Mouse (Mus musculus) kidney, embryonic 14.5 days (tissue): ENCODE results near the gene Spsb1. TPM values are rescaled to one million over a fixed set of nuclear protein-coding genes. Genes with fewer than 3 reads are reported as not detected.

Source experiments
- ATAC-seq: fragments of 200-750 bp; cut with Nextera tagmentation; 2 replicates; pipeline ENCODE4 v1.8.0; 2017; ENCODE audit warnings: moderate number of reproducible peaks, mild to moderate bottlenecking, moderate TSS enrichment, moderate library complexity; ENCODE audit not compliant: low FRiP score, low TSS enrichment
- H3K27ac ChIP-seq: fragments of 300-500 bp; sonication (generic); 2 replicates; pipeline ENCODE4 v1.5.1; 2014; ENCODE audit warnings: low read depth, mild to moderate bottlenecking, low read length, moderate library complexity, mixed read lengths
- H3K27me3 ChIP-seq: fragments of 300-500 bp; sonication (generic); 2 replicates; pipeline ENCODE4 v1.6.1; 2014; ENCODE audit warnings: mild to moderate bottlenecking, low read length; ENCODE audit not compliant: control insufficient read depth, insufficient read depth
- H3K36me3 ChIP-seq: fragments of 300-500 bp; sonication (generic); 2 replicates; pipeline ENCODE4 v1.6.1; 2014; ENCODE audit warnings: low read length, mixed read lengths; ENCODE audit not compliant: control insufficient read depth, insufficient read depth
- H3K4me1 ChIP-seq: fragments of 300-500 bp; sonication (generic); 2 replicates; pipeline ENCODE4 v1.6.1; 2014; ENCODE audit warnings: low read length, mixed read lengths; ENCODE audit not compliant: control insufficient read depth, insufficient read depth
- H3K4me2 ChIP-seq: fragments of 300-500 bp; sonication (generic); replicated peaks from 2 replicates; pipeline ENCODE4 v1.6.1; 2014; ENCODE audit warnings: low read depth, mild to moderate bottlenecking, low read length
- H3K4me3 ChIP-seq: fragments of 300-500 bp; sonication (generic); 2 replicates; pipeline ENCODE4 v1.5.1; 2014; ENCODE audit warnings: mild to moderate bottlenecking, low read length
- H3K9ac ChIP-seq: fragments of 300-500 bp; sonication (generic); 2 replicates; pipeline ENCODE4 v1.6.1; 2014; ENCODE audit warnings: low read depth, mild to moderate bottlenecking, low read length, moderate library complexity
- H3K9me3 ChIP-seq: fragments of 300-500 bp; sonication (generic); 2 replicates; pipeline ENCODE4 v1.6.1; 2016; ENCODE audit warnings: low read length; ENCODE audit not compliant: control insufficient read depth
- WGBS: fragments of 180-500 bp; shearing (Covaris S2); extraction: QIAGEN DNeasy Blood & Tissue Kit; methylation state at CpG from one replicate; pipeline ENCODE4 v1.1.7; 2014; 5-methylcytosine and 5-hydroxymethylcytosine counted together
- polyA plus RNA-seq: library from polyadenylated mRNA; unstranded; fragments of >200 nt; fragmentation: Nextera tagmentation; extraction: Ambion mirVana; gene quantifications from 2 replicates; pipeline ENCODE4 v1.2.1, GENCODE M21; 2014

Spsb1 gene
- polyA plus RNA-seq, 1 experiment from 2014 or later: 9.6 TPM

- Histone ChIP-seq H3K4me3 (no peak overlapping the region), H3K4me2 (no peak overlapping the region), H3K27me3 (no peaks in the 10 kb centered on the region), H3K9ac (no peak overlapping the region), H3K4me1 (peaks cover 26% of the 10 kb centered on the region), H3K36me3 (no peaks in the 10 kb centered on the region), H3K27ac (no peak overlapping the region), H3K9me3 (no peaks in the 10 kb centered on the region)
- 83% methylated on average over 13 of the region's 13 CpGs for WGBS
- no peak for ATAC-seq
Observed at GRCm38 (mm10) chr4:149951201-149951600, 3.6 kb downstream of the Spsb1 start.

DNA sequence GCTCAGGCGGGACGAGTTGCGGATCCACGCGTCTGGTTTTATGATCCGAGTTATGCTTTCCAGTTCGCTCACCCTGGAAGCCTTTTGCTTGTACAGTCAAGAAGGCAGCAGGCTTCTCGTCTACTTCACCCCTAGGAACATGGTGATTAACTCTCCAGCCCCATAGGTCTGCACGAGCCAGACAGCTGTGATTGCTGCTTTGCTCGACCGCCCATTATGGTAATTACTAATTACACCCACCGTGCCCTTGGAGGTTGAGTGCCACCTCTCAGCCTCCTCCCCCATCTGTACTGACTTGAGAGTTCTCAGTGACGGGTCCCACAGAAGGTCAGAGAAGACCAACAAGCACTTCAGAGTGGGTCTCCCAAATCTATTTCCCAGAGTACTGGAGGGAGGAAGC lies 5.2 kb downstream of the Spsb1 start:
- WGBS: 43% methylated on average over 13 of the region's 13 CpGs
- ATAC-seq: peak; percentile 69
- H3K9me3 ChIP-seq: no peaks in the 10 kb centered on the region
- H3K4me1 ChIP-seq: peaks cover 32% of the 10 kb centered on the region
- H3K27me3 ChIP-seq: no peaks in the 10 kb centered on the region
- no peak overlapping the region for H3K9ac ChIP-seq
- no peak overlapping the region for H3K4me3 ChIP-seq
- no peaks in the 10 kb centered on the region for H3K36me3 ChIP-seq
- no peak overlapping the region for H3K27ac ChIP-seq
- H3K4me2 ChIP-seq: no peak overlapping the region

GRCm38 (mm10) chr4:149948119-149948518 lies 6.7 kb downstream of the Spsb1 start:
- H3K4me3 ChIP-seq: no peak overlapping the region
- no peaks in the 10 kb centered on the region for H3K36me3 ChIP-seq
- no peaks in the 10 kb centered on the region for H3K27me3 ChIP-seq
- no peak for ATAC-seq
- no peak overlapping the region for H3K9ac ChIP-seq
- H3K4me2 ChIP-seq: no peak overlapping the region
- H3K27ac ChIP-seq: no peak overlapping the region
- WGBS: 89% methylated on average over 5 of the region's 5 CpGs
- peaks cover 43% of the 10 kb centered on the region for H3K4me1 ChIP-seq
- no peaks in the 10 kb centered on the region for H3K9me3 ChIP-seq

GRCm38 (mm10) chr4:149947396-149947795 lies 7.4 kb downstream of the Spsb1 start:
- Histone ChIP-seq H3K4me2 (no peak overlapping the region), H3K4me1 (peaks cover 48% of the 10 kb centered on the region), H3K9ac (no peak overlapping the region), H3K9me3 (no peaks in the 10 kb centered on the region), H3K27ac (no peak overlapping the region), H3K36me3 (no peaks in the 10 kb centered on the region), H3K27me3 (no peaks in the 10 kb centered on the region), H3K4me3 (no peak overlapping the region)
- no peak for ATAC-seq
- 85% methylated on average over 5 of the region's 5 CpGs for WGBS

GRCm38 (mm10) chr4:149945194-149945593 lies 9.6 kb downstream of the Spsb1 start:
- H3K4me1 ChIP-seq: peaks cover 49% of the 10 kb centered on the region
- no peaks in the 10 kb centered on the region for H3K9me3 ChIP-seq
- no peak overlapping the region for H3K4me3 ChIP-seq
- no peaks in the 10 kb centered on the region for H3K36me3 ChIP-seq
- H3K9ac ChIP-seq: no peak overlapping the region
- no peaks in the 10 kb centered on the region for H3K27me3 ChIP-seq
- WGBS: 52% methylated on average over 9 of the region's 9 CpGs
- ATAC-seq: no peak
- H3K27ac ChIP-seq: no peak overlapping the region
- no peak overlapping the region for H3K4me2 ChIP-seq

DNA sequence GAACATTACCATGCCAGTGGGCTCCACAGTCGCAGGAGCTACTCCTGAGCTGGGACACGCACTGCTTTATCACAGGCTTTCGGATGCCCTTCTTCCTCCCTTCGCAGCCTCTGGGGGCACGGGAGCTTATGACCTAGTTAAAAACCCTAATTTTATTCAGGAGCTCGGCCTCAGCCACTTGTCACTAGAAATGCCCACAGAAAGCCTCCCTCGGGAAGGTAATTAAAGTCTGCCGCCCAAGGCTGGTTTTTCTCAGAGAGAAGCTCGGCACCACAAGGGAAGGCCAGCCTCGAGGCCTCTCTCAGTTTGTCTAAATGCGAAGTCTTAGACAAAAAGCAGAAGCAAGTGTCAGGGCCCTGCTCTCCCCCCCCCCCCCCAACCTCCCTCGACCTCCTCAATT lies 10.6 kb downstream of the Spsb1 start:
- 43% methylated on average over 12 of the region's 12 CpGs for WGBS
- Histone ChIP-seq H3K27me3 (no peaks in the 10 kb centered on the region), H3K4me3 (no peak overlapping the region), H3K4me2 (no peak overlapping the region), H3K9me3 (no peaks in the 10 kb centered on the region), H3K27ac (no peak overlapping the region), H3K9ac (no peak overlapping the region), H3K36me3 (no peaks in the 10 kb centered on the region), H3K4me1 (peaks cover 45% of the 10 kb centered on the region)
- no peak for ATAC-seq

GRCm38 (mm10) chr4:149942831-149943741 lies 11.8 kb downstream of the Spsb1 start:
- peaks cover 41% of the 10 kb centered on the region for H3K4me1 ChIP-seq

DNA sequence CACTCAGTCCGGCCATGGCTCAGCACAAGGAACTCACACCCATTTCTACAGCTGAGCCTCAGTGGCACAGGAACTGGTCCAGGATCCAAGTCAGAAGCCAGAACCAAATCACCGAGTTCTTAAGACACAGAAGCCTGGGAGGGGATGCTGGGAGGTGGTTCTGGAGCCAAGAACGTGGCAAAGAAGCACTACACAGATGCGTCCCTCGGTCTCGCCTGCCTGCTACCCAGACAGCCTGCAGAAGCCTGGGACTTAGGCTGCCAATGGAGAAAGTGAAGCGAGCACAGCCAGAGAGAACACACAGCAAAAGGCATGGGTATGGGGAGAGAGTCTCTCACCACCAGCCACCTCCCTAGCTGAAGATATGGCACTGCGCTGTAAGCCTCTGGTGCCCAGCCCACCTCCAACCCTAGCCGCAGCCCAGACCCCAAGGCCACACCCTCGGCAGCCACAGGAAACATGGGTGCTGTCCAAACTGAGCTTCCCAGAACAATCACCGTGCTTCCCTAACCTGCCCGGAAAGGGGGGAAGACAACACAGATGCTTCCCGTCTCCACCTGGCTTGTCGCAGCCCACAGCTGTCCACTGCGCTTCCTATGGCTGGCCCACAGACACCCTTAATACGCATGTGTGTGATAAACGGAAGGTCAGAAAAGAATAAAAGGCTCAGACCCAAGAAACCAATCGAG lies 13.6 kb downstream of the Spsb1 start:
- Histone ChIP-seq H3K9me3 (no peaks in the 10 kb centered on the region), H3K9ac (no peak overlapping the region), H3K4me3 (no peak overlapping the region), H3K4me2 (no peak overlapping the region), H3K27me3 (no peaks in the 10 kb centered on the region), H3K4me1 (peaks cover 45% of the 10 kb centered on the region), H3K27ac (no peak overlapping the region), H3K36me3 (no peaks in the 10 kb centered on the region)
- whole genome bisulfite sequencing: 78% methylated on average over 18 of the region's 18 CpGs
- no peak for ATAC-seq

More at GRCm38 (mm10) chr4:149942831-149943741, 11.8 kb downstream of the Spsb1 start:
- no peak for ATAC-seq
- WGBS: 43% methylated on average over 10 of the region's 10 CpGs
- Histone ChIP-seq H3K4me2 (no peak overlapping the region), H3K9me3 (no peaks in the 10 kb centered on the region), H3K4me3 (no peak overlapping the region), H3K27ac (no peak overlapping the region; the same call in 1 of the 2 replicates), H3K36me3 (no peaks in the 10 kb centered on the region), H3K9ac (no peak overlapping the region), H3K27me3 (no peaks in the 10 kb centered on the region)

- 22% methylated on average over 8 of the region's 8 CpGs for WGBS
- Histone ChIP-seq H3K4me2 (no peak overlapping the region), H3K27ac (no peak overlapping the region), H3K27me3 (no peaks in the 10 kb centered on the region), H3K36me3 (no peaks in the 10 kb centered on the region), H3K4me1 (peaks cover 26% of the 10 kb centered on the region), H3K9me3 (no peaks in the 10 kb centered on the region), H3K4me3 (no peak overlapping the region), H3K9ac (no peak overlapping the region)
- no peak for ATAC-seq
Observed at GRCm38 (mm10) chr4:149938701-149939100, 16.1 kb downstream of the Spsb1 start.
